In genomic region chr10:121836507-121837165, GRCm38 (mm10) we compare ENCODE assay signal across 8 mouse cellular contexts.
DNase-seq lines count a peak whose midpoint lies in the region; ATAC-seq and TF ChIP-seq lines count a peak whose summit lies in the region.

No protein-coding gene starts in this region.

- 0 out of 2 replicates have a peak, but pooled peaks cover 4% of the 10 kb centered on the region for H3K4me1 ChIP-seq in heart, postnatal 0 days (ENCODE audit: control insufficient read depth, insufficient read depth)

- H3K4me3 ChIP-seq in heart, postnatal 0 days (ENCODE audit: low read depth, low read length): peak overlapping the region; percentile 44

- H3K27me3 ChIP-seq in heart, postnatal 0 days (ENCODE audit: control insufficient read depth, insufficient read depth, low read length): no peaks in the 10 kb centered on the region

- H3K27ac ChIP-seq in heart, postnatal 0 days (ENCODE audit: low read depth): peak overlapping the region; percentile 91

- H3K4me2 ChIP-seq in heart, postnatal 0 days (ENCODE audit: low read depth, low read length): peak overlapping the region; percentile 61

- peak; percentile 71 for ATAC-seq in heart, postnatal 0 days (ENCODE audit: insufficient read depth, low read depth)

- DNase-seq in retina, postnatal 1 day: peak; percentile 49
- DNase-seq in retina, embryonic 14.5 days (ENCODE audit: low spot score): no peak
- DNase-seq in fat pad, adult 2 months (ENCODE audit: extremely low read depth, low read depth, low spot score): peak; percentile 4
- peak; percentile 89 for DNase-seq in heart, postnatal 0 days (ENCODE audit: low spot score)
- peak; percentile 75 to 85 for DNase-seq in kidney, postnatal 36 days
- peak; percentile 87 for DNase-seq in lung, postnatal 10 days
- DNase-seq in skeletal muscle tissue, adult 2 months (ENCODE audit: low read depth, low spot score): peak; percentile 86
- DNase-seq in Muller cell, postnatal 12 days (ENCODE audit: inconsistent ontology term): no peak

- H3K9ac ChIP-seq in heart, postnatal 0 days (replicated peaks; ENCODE audit: low read depth, low read length): peak overlapping the region; percentile 39; the same call in 1 of the 2 replicates

- TF ChIP-seq CTCF in heart, postnatal 0 days (IDR thresholded peaks at IDR 0.05; ENCODE audit: low read depth): no peak

- H3K36me3 ChIP-seq in heart, postnatal 0 days (replicated peaks; ENCODE audit: control insufficient read depth, insufficient read depth, low read length): peaks cover 11% of the 10 kb centered on the region; the same call in 1 of the 2 replicates

- no peaks in the 10 kb centered on the region for H3K9me3 ChIP-seq in heart, postnatal 0 days (replicated peaks; ENCODE audit: control insufficient read depth, low read length)

- no peak; the same call in 1 of the 2 replicates for TF ChIP-seq EP300 in heart, postnatal 0 days (IDR thresholded peaks at IDR 0.05; ENCODE audit: low read depth)

- 19% methylated on average over 18 of the region's 18 CpGs for WGBS in heart, postnatal 0 days

Comparison
In these comparisons a context has a peak if more than half of its experiments do, and no peak if none do; other contexts are left out.
1. DNase-seq: peak in retina, postnatal 1 day (single experiment), fat pad, adult 2 months (single experiment), heart, postnatal 0 days (single experiment), kidney, postnatal 36 days (2 of 2), lung, postnatal 10 days (single experiment) and skeletal muscle tissue, adult 2 months (single experiment); none in retina, embryonic 14.5 days (single experiment) and Muller cell, postnatal 12 days (single experiment).